Mouse (Mus musculus) MEL (cell line): ENCODE measurements at regions not wholly inside any gene's neighbourhood (a gene's known extent, or its start where the extent isn't known, plus 50 kb on each side); places are given as distances from the start of the nearest gene placed in this dataset.

Source experiments
- DNase-seq: peaks from one replicate; pipeline ENCODE4 v3.0.0; 2011; ENCODE audit warnings: low read depth, low spot score
- H3K27ac ChIP-seq: 2 replicates; pipeline ENCODE4 v1.5.1; 2012; ENCODE audit warnings: low read depth, mild to moderate bottlenecking, control low read depth, low read length, moderate library complexity; ENCODE audit not compliant: control insufficient read depth
- H3K27me3 ChIP-seq, 2 experiments: fragments of 150-350 bp in 1 of 2; sonication (generic) in 1 of 2; 2 replicates each; pipeline ENCODE4 v1.6.1; 2012; ENCODE audit warnings: low read length in 2 of 2, mild to moderate bottlenecking in 2 of 2, improper control_type of control experiment in 1 of 2, moderate library complexity in 1 of 2; ENCODE audit not compliant: insufficient read depth in 2 of 2, control insufficient read depth in 1 of 2
- H3K36me3 ChIP-seq, 2 experiments: 2 replicates each; pipeline ENCODE4 v1.6.1; 2012 to 2014; ENCODE audit warnings: low read length in 2 of 2, improper control_type of control experiment in 1 of 2, inconsistent platforms in 1 of 2, mild to moderate bottlenecking in 1 of 2; ENCODE audit not compliant: insufficient read depth in 2 of 2, control insufficient read depth in 1 of 2
- H3K4me1 ChIP-seq, 2 experiments: fragments of 150-350 bp in 1 of 2; sonication (generic) in 1 of 2; 2 replicates each; pipeline ENCODE4 v1.6.1; 2012; ENCODE audit warnings: low read length in 2 of 2, improper control_type of control experiment in 1 of 2, mild to moderate bottlenecking in 1 of 2; ENCODE audit not compliant: insufficient read depth in 2 of 2, control insufficient read depth in 1 of 2
- H3K4me3 ChIP-seq, 2 experiments: fragments of 150-350 bp in 1 of 2; sonication (generic) in 1 of 2; 2 replicates each; pipeline ENCODE4 v1.5.1; 2012; ENCODE audit warnings: low read depth in 2 of 2, low read length in 2 of 2, mild to moderate bottlenecking in 2 of 2, moderate library complexity in 2 of 2, control low read depth in 1 of 2, improper control_type of control experiment in 1 of 2; ENCODE audit not compliant: control insufficient read depth in 1 of 2, insufficient read depth in 1 of 2
- H3K79me2 ChIP-seq: 2 replicates; pipeline ENCODE4 v1.6.1; 2012; ENCODE audit warnings: mild to moderate bottlenecking, low read length, moderate library complexity; ENCODE audit not compliant: control insufficient read depth, poor library complexity, insufficient read depth
- H3K9ac ChIP-seq: 2 replicates; pipeline ENCODE4 v1.6.1; 2012; ENCODE audit warnings: low read depth, mild to moderate bottlenecking, control low read depth, low read length, moderate library complexity; ENCODE audit not compliant: control insufficient read depth, poor library complexity, severe bottlenecking
- H3K9me3 ChIP-seq: fragments of 150-350 bp; sonication (generic); replicated peaks from 2 replicates; pipeline ENCODE4 v1.6.1; 2012; ENCODE audit warnings: mild to moderate bottlenecking, low read length, improper control_type of control experiment, moderate library complexity; ENCODE audit not compliant: insufficient read depth
- CHD1 ChIP-seq: IDR thresholded peaks from 2 replicates; pipeline ENCODE4 v1.6.1; 2012; ENCODE audit warnings: low read depth, mild to moderate bottlenecking, inconsistent platforms, low read length, improper control_type of control experiment
- CTCF ChIP-seq, 3 experiments: IDR thresholded peaks in 2 of 3; conservative IDR thresholded peaks in 1 of 3; 2 replicates each; pipeline ENCODE4 v1.5.1; 2011 to 2012; ENCODE audit warnings: low read length in 3 of 3, low read depth in 2 of 3, mild to moderate bottlenecking in 2 of 3, improper control_type of control experiment in 1 of 3, inconsistent platforms in 1 of 3, mixed read lengths in 1 of 3, moderate library complexity in 1 of 3; ENCODE audit not compliant: control insufficient read depth in 1 of 3, insufficient read depth in 1 of 3, poor library complexity in 1 of 3, severe bottlenecking in 1 of 3
- ELF1 ChIP-seq: IDR thresholded peaks from 2 replicates; pipeline ENCODE4 v1.6.1; 2014; ENCODE audit warnings: low read depth, mild to moderate bottlenecking, inconsistent platforms, low read length, improper control_type of control experiment, moderate library complexity
- GABPA ChIP-seq: IDR thresholded peaks from 2 replicates; pipeline ENCODE4 v1.6.1; 2012; ENCODE audit warnings: low read depth, mild to moderate bottlenecking, inconsistent platforms, low read length, improper control_type of control experiment, moderate library complexity
- JUND ChIP-seq: IDR thresholded peaks from 2 replicates; pipeline ENCODE4 v1.6.1; 2011; ENCODE audit warnings: low read depth, mild to moderate bottlenecking, improper control_type of control experiment, low read length
- KAT2A ChIP-seq: conservative IDR thresholded peaks from 2 replicates; pipeline ENCODE4 v1.6.1; 2012; ENCODE audit warnings: low read depth, low read length, improper control_type of control experiment, inconsistent platforms
- MAFK ChIP-seq: IDR thresholded peaks from 2 replicates; pipeline ENCODE4 v1.6.1; 2011; ENCODE audit warnings: low read depth, mild to moderate bottlenecking, low read length, improper control_type of control experiment, borderline replicate concordance
- MYC ChIP-seq: IDR thresholded peaks from 2 replicates; pipeline ENCODE4 v1.6.1; 2011; ENCODE audit warnings: low read depth, mild to moderate bottlenecking, low read length, improper control_type of control experiment, moderate library complexity
- RCOR1 ChIP-seq: IDR thresholded peaks from 2 replicates; pipeline ENCODE4 v1.6.1; 2012; ENCODE audit warnings: low read depth, mild to moderate bottlenecking, inconsistent platforms, low read length, improper control_type of control experiment
- SMC3 ChIP-seq: IDR thresholded peaks from 2 replicates; pipeline ENCODE4 v1.6.1; 2011; ENCODE audit warnings: low read depth, low read length, improper control_type of control experiment
- ZKSCAN1 ChIP-seq: IDR thresholded peaks from 2 replicates; pipeline ENCODE4 v1.6.1; 2012; ENCODE audit warnings: low read depth, mild to moderate bottlenecking, inconsistent platforms, low read length, improper control_type of control experiment, moderate library complexity
- ZNF384 ChIP-seq: IDR thresholded peaks from 2 replicates; pipeline ENCODE4 v1.6.1; 2012; ENCODE audit warnings: low read depth, mild to moderate bottlenecking, inconsistent platforms, low read length, improper control_type of control experiment

GRCm38 (mm10) chr16:76120712-76121111 lies 98.6 kb upstream of the Samsn1 start:
- H3K9me3 ChIP-seq: no peaks in the 10 kb centered on the region
- no peak for DNase-seq
- peaks cover 2 to 14% of the 10 kb centered on the region in 2 experiments; a peak in 2 of 4 replicates for H3K4me1 ChIP-seq
- TF ChIP-seq GABPA: no peak
- no peak for TF ChIP-seq ZNF384
- no peak for TF ChIP-seq KAT2A
- no peak for TF ChIP-seq MAFK
- no peak for TF ChIP-seq RCOR1
- no peak for TF ChIP-seq ZKSCAN1
- no peak for TF ChIP-seq JUND
- H3K27ac ChIP-seq: no peak overlapping the region
- H3K27me3 ChIP-seq: no peaks in the 10 kb centered on the region
- H3K36me3 ChIP-seq: peaks cover 0 to 9% of the 10 kb centered on the region in 2 experiments; a peak in 2 of 4 replicates
- H3K9ac ChIP-seq: no peak overlapping the region
- no peaks in the 10 kb centered on the region for H3K79me2 ChIP-seq
- H3K4me3 ChIP-seq: peak overlapping the region in 1 of 2 experiments; percentile 26; a peak in 1 of 4 replicates

GRCm38 (mm10) chr16:76110383-76110782 lies 88.3 kb upstream of the Samsn1 start:
- Histone ChIP-seq H3K79me2 (no peaks in the 10 kb centered on the region), H3K27me3 (no peaks in the 10 kb centered on the region; a peak in 2 of 4 replicates), H3K4me3 (no peak overlapping the region), H3K4me1 (no peaks in the 10 kb centered on the region), H3K9me3 (no peaks in the 10 kb centered on the region), H3K27ac (no peak overlapping the region), H3K36me3 (no peaks in the 10 kb centered on the region), H3K9ac (no peak overlapping the region)
- TF ChIP-seq MYC (no peak), SMC3 (no peak)
- no peak for DNase-seq

- no peak for TF ChIP-seq JUND
- no peak for TF ChIP-seq CHD1
- no peak for TF ChIP-seq CTCF (IDR thresholded peaks at IDR 0.05 in 2 of 3, conservative IDR thresholded peaks at IDR 0.05 in 1 of 3; ENCODE audit: control insufficient read depth in 1 of 3, insufficient read depth in 1 of 3, low read depth in 2 of 3, low read length in 3 of 3, poor library complexity in 1 of 3, severe bottlenecking in 1 of 3)
- no peak for TF ChIP-seq ELF1
- H3K36me3 ChIP-seq: no peaks in the 10 kb centered on the region
- H3K9ac ChIP-seq: no peak overlapping the region
- H3K27ac ChIP-seq: no peak overlapping the region
- no peaks in the 10 kb centered on the region for H3K4me1 ChIP-seq
- H3K4me3 ChIP-seq: no peak overlapping the region
- no peak for DNase-seq
- no peaks in the 10 kb centered on the region for H3K9me3 ChIP-seq
- no peaks in the 10 kb centered on the region for H3K79me2 ChIP-seq
- peaks cover 0 to 1% of the 10 kb centered on the region in 2 experiments; a peak in 2 of 4 replicates for H3K27me3 ChIP-seq
These were observed 86.4 kb upstream of the Samsn1 start for GRCm38 (mm10) chr16:76108464-76108863.
